In genomic region chr5:77309924-77310772, GRCm38 (mm10) we compare ENCODE assay signal across 8 mouse cellular contexts. TPM values are rescaled to one million over a fixed set of nuclear protein-coding genes. Genes with fewer than 3 reads are reported as not detected.
DNase-seq lines count a peak whose midpoint lies in the region; ATAC-seq and TF ChIP-seq lines count a peak whose summit lies in the region.

Gene Noa1, minus strand, starts transcription at chr5:77310084.
Gene Polr2b, plus strand, starts transcription at chr5:77310147.

- peak within 1 kb of the TSS; percentile 66 for H3K27ac ChIP-seq in CH12.LX (ENCODE audit: insufficient read depth, low read depth)
- H3K27ac ChIP-seq in forebrain, embryonic 11.5 days (ENCODE audit: low read depth, low read length) = peak within 1 kb of the TSS; percentile 87
- H3K27ac ChIP-seq in heart, embryonic 16.5 days (ENCODE audit: low read length) = peak within 1 kb of the TSS; percentile 96
- H3K27ac ChIP-seq in liver, embryonic 15.5 days (replicated peaks) = peak within 1 kb of the TSS; percentile 94
- H3K27ac ChIP-seq in neural tube, embryonic 12.5 days = peak within 1 kb of the TSS; percentile 84

- no peak for TF ChIP-seq RAD21 in CH12.LX (IDR thresholded peaks at IDR 0.05; ENCODE audit: low read depth, low read length)

- H3K4me2 ChIP-seq in CH12.LX (ENCODE audit: insufficient read depth, low read depth, poor library complexity, severe bottlenecking) = peak within 1 kb of the TSS; percentile 88
- peak within 1 kb of the TSS; percentile 99 for H3K4me2 ChIP-seq in forebrain, embryonic 11.5 days (ENCODE audit: low read depth, low read length, severe bottlenecking)
- peak within 1 kb of the TSS; percentile 90 for H3K4me2 ChIP-seq in heart, embryonic 16.5 days (ENCODE audit: low read depth, low read length)
- peak within 1 kb of the TSS; percentile 99 for H3K4me2 ChIP-seq in liver, embryonic 15.5 days
- peak within 1 kb of the TSS; percentile 98 for H3K4me2 ChIP-seq in neural tube, embryonic 12.5 days (replicated peaks)

- H3K36me3 ChIP-seq in CH12.LX (replicated peaks in 1 of 2; ENCODE audit: control insufficient read depth in 1 of 2, insufficient read depth in 1 of 2, low read length in 1 of 2) = peaks cover 28 to 53% of the 10 kb centered on the region in 2 experiments
- no peaks in the 10 kb centered on the region; the same call in 1 of the 2 replicates for H3K36me3 ChIP-seq in forebrain, embryonic 11.5 days (ENCODE audit: control insufficient read depth, insufficient read depth, low read length)
- H3K36me3 ChIP-seq in heart, embryonic 16.5 days (ENCODE audit: control insufficient read depth, insufficient read depth) = peaks cover 23% of the 10 kb centered on the region
- peaks cover 38% of the 10 kb centered on the region for H3K36me3 ChIP-seq in liver, embryonic 15.5 days (replicated peaks)
- peaks cover 38% of the 10 kb centered on the region for H3K36me3 ChIP-seq in neural tube, embryonic 12.5 days

- ATAC-seq in forebrain, embryonic 11.5 days (replicated peaks; ENCODE audit: low FRiP score) = peak; percentile 96
- peak; percentile 94 for ATAC-seq in heart, embryonic 16.5 days (replicated peaks; ENCODE audit: extremely low read depth, insufficient read depth, low FRiP score)
- ATAC-seq in liver, embryonic 15.5 days (ENCODE audit: insufficient read depth) = peak; percentile 96
- peak; percentile 97 for ATAC-seq in neural tube, embryonic 12.5 days (ENCODE audit: low FRiP score, low read depth)

- peak within 1 kb of the TSS; percentile 95 to 96 (median 96) for H3K4me3 ChIP-seq in CH12.LX (replicated peaks in 1 of 3; ENCODE audit: low read depth in 2 of 3, low read length in 2 of 3, poor library complexity in 1 of 3)
- peak within 1 kb of the TSS; percentile 87 for H3K4me3 ChIP-seq in forebrain, embryonic 11.5 days (ENCODE audit: low read depth, low read length)
- H3K4me3 ChIP-seq in heart, embryonic 16.5 days (ENCODE audit: low read length) = peak within 1 kb of the TSS; percentile 95
- H3K4me3 ChIP-seq in liver, embryonic 15.5 days (replicated peaks) = peak within 1 kb of the TSS; percentile 77
- H3K4me3 ChIP-seq in neural tube, embryonic 12.5 days = peak within 1 kb of the TSS; percentile 90

- no peak for TF ChIP-seq EP300 in CH12.LX (IDR thresholded peaks at IDR 0.05; ENCODE audit: low read length)

- no peaks in the 10 kb centered on the region for H3K9me3 ChIP-seq in CH12.LX (replicated peaks; ENCODE audit: low read length)
- H3K9me3 ChIP-seq in forebrain, embryonic 11.5 days (ENCODE audit: control insufficient read depth, low read length) = no peaks in the 10 kb centered on the region
- H3K9me3 ChIP-seq in heart, embryonic 16.5 days (replicated peaks; ENCODE audit: control insufficient read depth, low read length) = no peaks in the 10 kb centered on the region; the same call in 1 of the 2 replicates
- no peaks in the 10 kb centered on the region for H3K9me3 ChIP-seq in liver, embryonic 15.5 days (replicated peaks)
- no peaks in the 10 kb centered on the region for H3K9me3 ChIP-seq in neural tube, embryonic 12.5 days

- H3K79me2 ChIP-seq in CH12.LX (replicated peaks; ENCODE audit: control insufficient read depth, extremely low read depth, insufficient read depth, poor library complexity, severe bottlenecking) = peaks cover 72% of the 10 kb centered on the region

- under 1% methylated on average over 85 of the region's 85 CpGs for WGBS in forebrain, embryonic 11.5 days
- WGBS in heart, embryonic 16.5 days = under 1% methylated on average over 84 of the region's 85 CpGs
- under 1% methylated on average over 85 of the region's 85 CpGs for WGBS in liver, embryonic 15.5 days (ENCODE audit: insufficient replicate concordance)
- WGBS in neural tube, embryonic 12.5 days = under 1% methylated on average over 85 of the region's 85 CpGs

- H3K4me1 ChIP-seq in CH12.LX (ENCODE audit: control insufficient read depth in 1 of 2, insufficient read depth in 2 of 2) = peaks cover 7 to 40% of the 10 kb centered on the region in 2 experiments
- H3K4me1 ChIP-seq in forebrain, embryonic 11.5 days (replicated peaks; ENCODE audit: control insufficient read depth, insufficient read depth, low read length) = 0 out of 2 replicates have a peak, but pooled peaks cover 6% of the 10 kb centered on the region
- H3K4me1 ChIP-seq in heart, embryonic 16.5 days (ENCODE audit: control insufficient read depth, insufficient read depth, low read length) = peaks cover 21% of the 10 kb centered on the region
- H3K4me1 ChIP-seq in liver, embryonic 15.5 days (replicated peaks) = peaks cover 36% of the 10 kb centered on the region
- peaks cover 24% of the 10 kb centered on the region for H3K4me1 ChIP-seq in neural tube, embryonic 12.5 days

- peak; percentile 98 for DNase-seq in CH12.LX (ENCODE audit: extremely low read depth)
- peak; percentile 95 for DNase-seq in c-Kit-positive CD71-positive TER-119-negative erythroid progenitor cells, embryonic 14.5 days (ENCODE audit: low read depth)
- DNase-seq in forebrain, embryonic 11.5 days (ENCODE audit: low spot score) = peak; percentile 98
- peak; percentile 98 to 99 for DNase-seq in kidney, postnatal 36 days
- peak; percentile 96 for DNase-seq in telencephalon, adult 2 months (ENCODE audit: low read depth, low spot score)

- peak; percentile 97 for TF ChIP-seq POLR2A in CH12.LX (IDR thresholded peaks at IDR 0.05; ENCODE audit: low read depth, low read length)

- H3K27me3 ChIP-seq in CH12.LX (replicated peaks) = no peaks in the 10 kb centered on the region
- no peaks in the 10 kb centered on the region for H3K27me3 ChIP-seq in forebrain, embryonic 11.5 days (ENCODE audit: control insufficient read depth, insufficient read depth, low read length)
- no peaks in the 10 kb centered on the region for H3K27me3 ChIP-seq in heart, embryonic 16.5 days (ENCODE audit: control insufficient read depth, insufficient read depth, low read length)
- no peaks in the 10 kb centered on the region for H3K27me3 ChIP-seq in liver, embryonic 15.5 days
- no peaks in the 10 kb centered on the region for H3K27me3 ChIP-seq in neural tube, embryonic 12.5 days (replicated peaks)

- in situ Hi-C loops in CH12.LX (cut with MboI; ENCODE audit: low pct_ligation_motif_present, low pct_unique_long_range_greater_than_20kb, low sequenced_read_pairs) = no loop called here

- dilution Hi-C loops in CH12.LX (cut with MboI; ENCODE audit: extremely low pct_ligation_motif_present, extremely low pct_unique_long_range_greater_than_20kb, low sequenced_read_pairs) = no loop called here

- peak within 1 kb of the TSS; percentile 91 for H3K9ac ChIP-seq in CH12.LX (ENCODE audit: insufficient read depth, low read depth)
- H3K9ac ChIP-seq in forebrain, embryonic 11.5 days (ENCODE audit: low read length) = peak within 1 kb of the TSS; percentile 79
- peak within 1 kb of the TSS; percentile 95 for H3K9ac ChIP-seq in heart, embryonic 16.5 days (ENCODE audit: low read length)
- peak within 1 kb of the TSS; percentile 84 for H3K9ac ChIP-seq in liver, embryonic 15.5 days
- peak within 1 kb of the TSS; percentile 85 for H3K9ac ChIP-seq in neural tube, embryonic 12.5 days

- TF ChIP-seq CTCF in CH12.LX (conservative IDR thresholded peaks at IDR 0.05 in 1 of 2, IDR thresholded peaks at IDR 0.05 in 1 of 2; ENCODE audit: low read depth in 2 of 2, low read length in 2 of 2) = no peak

TF ChIP-seq in CH12.LX, 34 proteins besides CTCF, POLR2A, EP300 and RAD21 (continues in another document):
- TF ChIP-seq ETS1 (conservative IDR thresholded peaks at IDR 0.05; ENCODE audit: low read depth, low read length) = no peak
- TF ChIP-seq MAZ (IDR thresholded peaks at IDR 0.05; ENCODE audit: low read depth, low read length) = no peak
- TF ChIP-seq JUN (IDR thresholded peaks at IDR 0.05; ENCODE audit: insufficient read depth, low read depth, low read length) = no peak
- TF ChIP-seq NRF1 (IDR thresholded peaks at IDR 0.05; ENCODE audit: low read depth, low read length) = peak; percentile 86
- peak; percentile 56; the same call in 1 of the 2 replicates for TF ChIP-seq MEF2A (IDR thresholded peaks at IDR 0.05; ENCODE audit: borderline replicate concordance, low read depth, low read length)
- peak; percentile 62; the same call in 1 of the 2 replicates for TF ChIP-seq ELF1 (IDR thresholded peaks at IDR 0.05; ENCODE audit: low read depth, low read length)
- TF ChIP-seq POLR2AphosphoS2 (IDR thresholded peaks at IDR 0.05; ENCODE audit: low read depth, low read length) = no peak
- no peak for TF ChIP-seq RCOR1 (conservative IDR thresholded peaks at IDR 0.05; ENCODE audit: low read depth, low read length)
- no peak for TF ChIP-seq JUND (conservative IDR thresholded peaks at IDR 0.05; ENCODE audit: low read depth, low read length)
- TF ChIP-seq NELFE (IDR thresholded peaks at IDR 0.05; ENCODE audit: low read depth, low read length) = peak; percentile 79
- peak; percentile 53; the same call in 1 of the 2 replicates for TF ChIP-seq TCF12 (IDR thresholded peaks at IDR 0.05; ENCODE audit: low read depth, low read length)
- peak; percentile 50 for TF ChIP-seq BHLHE40 (IDR thresholded peaks at IDR 0.05; ENCODE audit: low read depth, low read length)
- TF ChIP-seq GABPA (IDR thresholded peaks at IDR 0.05; ENCODE audit: insufficient replicate concordance, low read depth, low read length) = no peak
- TF ChIP-seq HCFC1 (IDR thresholded peaks at IDR 0.05; ENCODE audit: low read depth, low read length) = peak; percentile 72
- no peak for TF ChIP-seq MAFK (IDR thresholded peaks at IDR 0.05; ENCODE audit: insufficient replicate concordance, low read length)
- peak; percentile 89 for TF ChIP-seq MAX (IDR thresholded peaks at IDR 0.05; ENCODE audit: low read length)
- TF ChIP-seq SIN3A (IDR thresholded peaks at IDR 0.05; ENCODE audit: low read length) = peak; percentile 91; the same call in 1 of the 2 replicates

RNA-seq across cellular contexts. Expression of gene Noa1, which starts in this region (rescaled TPM):
- 25.8 and 33.0 TPM in 2 replicates for total RNA-seq in CH12.LX (2012; rRNA removed)
- total RNA-seq in CH12.LX (2014; rRNA removed) = 44.3 and 45.7 TPM in 2 replicates
- 59.4 and 60.7 TPM in 2 replicates for polyA plus RNA-seq in CH12.LX (2012; ENCODE audit: insufficient read length, low read depth)
- polyA plus RNA-seq in forebrain, embryonic 11.5 days (2014; fragmentation: Nextera tagmentation; extraction: Ambion mirVana) = 39.3 and 39.6 TPM in 2 replicates
- 22.5 and 23.7 TPM in 2 replicates for polyA plus RNA-seq in heart, embryonic 16.5 days (2015; fragmentation: Nextera tagmentation; extraction: Ambion mirVana)
- 18.1 and 18.2 TPM in 2 replicates for polyA plus RNA-seq in liver, embryonic 15.5 days (2015; fragmentation: Nextera tagmentation; extraction: Ambion mirVana)
- 37.6 and 38.6 TPM in 2 replicates for polyA plus RNA-seq in neural tube, embryonic 12.5 days (2016; fragmentation: Nextera tagmentation; extraction: Ambion mirVana)

RNA-seq across cellular contexts. Expression of gene Polr2b, which starts in this region (rescaled TPM):
- total RNA-seq in CH12.LX (2012; rRNA removed) = 133 and 140 TPM in 2 replicates
- total RNA-seq in CH12.LX (2014; rRNA removed) = 119 and 129 TPM in 2 replicates
- polyA plus RNA-seq in CH12.LX (2012; ENCODE audit: insufficient read length, low read depth) = 78.0 and 88.0 TPM in 2 replicates
- polyA plus RNA-seq in forebrain, embryonic 11.5 days (2014; fragmentation: Nextera tagmentation; extraction: Ambion mirVana) = 110 and 115 TPM in 2 replicates
- polyA plus RNA-seq in heart, embryonic 16.5 days (2015; fragmentation: Nextera tagmentation; extraction: Ambion mirVana) = 39.0 and 40.4 TPM in 2 replicates
- polyA plus RNA-seq in liver, embryonic 15.5 days (2015; fragmentation: Nextera tagmentation; extraction: Ambion mirVana) = 24.9 and 26.0 TPM in 2 replicates
- polyA plus RNA-seq in neural tube, embryonic 12.5 days (2016; fragmentation: Nextera tagmentation; extraction: Ambion mirVana) = 83.5 and 89.9 TPM in 2 replicates

Comparison
In these comparisons a context has a peak if more than half of its experiments do, and no peak if none do; other contexts are left out.
1. Peak in every context shown above with its lines: DNase-seq, ATAC-seq, H3K4me3 ChIP-seq and H3K27ac ChIP-seq.